In genomic region chr3:27234976-27235375, GRCm38 (mm10) we compare ENCODE assay signal across 24 mouse cellular contexts. TPM values are rescaled to one million over a fixed set of nuclear protein-coding genes. Genes with fewer than 3 reads are reported as not detected.
A peak's percentile ranks its signal among the peaks of the same experiment; 100 is the strongest.
DNase-seq lines count a peak whose midpoint lies in the region; ATAC-seq and TF ChIP-seq lines count a peak whose summit lies in the region.
"Had no signal": no experiment of that assay in that cellular context is flagged by ENCODE, and none has a peak within 500 bp of the region (broad histone marks: within the 10 kb centered on the region; RNA-seq: fewer than 3 reads in every experiment).

No protein-coding gene starts in this region.

- H3K79me2 ChIP-seq in MEL (ENCODE audit: control insufficient read depth, insufficient read depth, low read length, poor library complexity) = no peaks in the 10 kb centered on the region

- no peak overlapping the region for H3K4me2 ChIP-seq in liver, embryonic 11.5 days
- no peak overlapping the region for H3K4me2 ChIP-seq in liver, postnatal 0 days (ENCODE audit: low read depth, low read length)
- no peak overlapping the region for H3K4me2 ChIP-seq in liver, embryonic 13.5 days
- H3K4me2 ChIP-seq: embryonic facial prominence, embryonic 12.5 days; forebrain, embryonic 12.5 days had no signal

- no peak for TF ChIP-seq EP300 in liver, postnatal 0 days (IDR thresholded peaks at IDR 0.05; ENCODE audit: low read depth)
- TF ChIP-seq EP300 in MEL (IDR thresholded peaks at IDR 0.05; ENCODE audit: low read depth in 1 of 2, low read length in 2 of 2) = no peak

- TF ChIP-seq POLR2A in MEL (IDR thresholded peaks at IDR 0.05; ENCODE audit: control insufficient read depth in 1 of 2, insufficient read depth in 1 of 2, low read depth in 1 of 2, low read length in 2 of 2, poor library complexity in 1 of 2) = no peak
- no peak for TF ChIP-seq POLR2A in lung, adult 2 months (IDR thresholded peaks at IDR 0.05; ENCODE audit: borderline replicate concordance, extremely low read depth, low read depth, low read length)

- no peaks in the 10 kb centered on the region for H3K27me3 ChIP-seq in liver, embryonic 11.5 days (replicated peaks; ENCODE audit: control insufficient read depth, insufficient read depth, low read length)
- H3K27me3 ChIP-seq in liver, postnatal 0 days (ENCODE audit: insufficient read depth, low read length) = no peaks in the 10 kb centered on the region
- H3K27me3 ChIP-seq in MEL (ENCODE audit: control insufficient read depth in 1 of 2, insufficient read depth in 2 of 2, low read length in 2 of 2) = no peaks in the 10 kb centered on the region
- no peaks in the 10 kb centered on the region for H3K27me3 ChIP-seq in liver, embryonic 13.5 days
- H3K27me3 ChIP-seq: embryonic facial prominence, embryonic 12.5 days; forebrain, embryonic 12.5 days; Patski had no signal

- no peak overlapping the region for H3K9ac ChIP-seq in liver, embryonic 11.5 days (ENCODE audit: low read depth, low read length)
- no peak overlapping the region for H3K9ac ChIP-seq in liver, postnatal 0 days (replicated peaks)
- H3K9ac ChIP-seq in MEL (ENCODE audit: control insufficient read depth, low read depth, low read length, poor library complexity, severe bottlenecking) = no peak overlapping the region
- no peak overlapping the region for H3K9ac ChIP-seq in liver, embryonic 13.5 days
- H3K9ac ChIP-seq: embryonic facial prominence, embryonic 12.5 days; forebrain, embryonic 12.5 days had no signal

- H3K4me3 ChIP-seq in liver, embryonic 11.5 days (ENCODE audit: low read depth, low read length) = no peak overlapping the region
- no peak overlapping the region for H3K4me3 ChIP-seq in liver, postnatal 0 days (ENCODE audit: low read depth, low read length)
- no peak overlapping the region for H3K4me3 ChIP-seq in MEL (ENCODE audit: control insufficient read depth in 1 of 2, insufficient read depth in 1 of 2, low read depth in 2 of 2, low read length in 2 of 2)
- H3K4me3 ChIP-seq in liver, embryonic 13.5 days (replicated peaks) = no peak overlapping the region
- no peak overlapping the region for H3K4me3 ChIP-seq in lung, adult 2 months (replicated peaks; ENCODE audit: extremely low read depth, low read depth, low read length)
- H3K4me3 ChIP-seq: embryonic facial prominence, embryonic 10.5 days; embryonic facial prominence, embryonic 12.5 days; forebrain, embryonic 10.5 days; forebrain, embryonic 12.5 days had no signal

- TF ChIP-seq CTCF in liver, postnatal 0 days (IDR thresholded peaks at IDR 0.05; ENCODE audit: low read depth) = no peak
- TF ChIP-seq CTCF in MEL (IDR thresholded peaks at IDR 0.05 in 2 of 3, conservative IDR thresholded peaks at IDR 0.05 in 1 of 3; ENCODE audit: control insufficient read depth in 1 of 3, insufficient read depth in 1 of 3, low read depth in 2 of 3, low read length in 3 of 3, poor library complexity in 1 of 3, severe bottlenecking in 1 of 3) = no peak
- TF ChIP-seq CTCF in lung, adult 2 months (IDR thresholded peaks at IDR 0.05; ENCODE audit: insufficient read depth, low read length) = no peak

- ATAC-seq in liver, embryonic 11.5 days (replicated peaks; ENCODE audit: low FRiP score) = 0 out of 2 replicates have a peak, but pooled peaks have one; percentile 49
- no peak for ATAC-seq in liver, postnatal 0 days
- ATAC-seq in liver, embryonic 13.5 days (ENCODE audit: low read depth) = peak; percentile 55
- peak; percentile 41 for ATAC-seq in megakaryocyte progenitor cell, adult 5-6 weeks (replicated peaks; ENCODE audit: poor library complexity)
- no peak for ATAC-seq in erythroid progenitor cell, adult 5-6 weeks (replicated peaks; ENCODE audit: low FRiP score, poor library complexity, severe bottlenecking)
- ATAC-seq: activated CD4-positive, CD25-positive, alpha-beta regulatory T cell, adult 4 months; forebrain, embryonic 14.5 days; forebrain, embryonic 16.5 days; Patski had no signal

- H3K4me1 ChIP-seq in liver, embryonic 11.5 days (replicated peaks; ENCODE audit: control insufficient read depth, insufficient read depth, low read length) = no peaks in the 10 kb centered on the region
- H3K4me1 ChIP-seq in liver, postnatal 0 days (ENCODE audit: insufficient read depth) = 0 out of 2 replicates have a peak, but pooled peaks cover 5% of the 10 kb centered on the region
- H3K4me1 ChIP-seq in MEL (ENCODE audit: control insufficient read depth in 1 of 2, insufficient read depth in 2 of 2, low read length in 2 of 2) = 0 out of 4 replicates have a peak, but pooled peaks cover 0 to 2% of the 10 kb centered on the region in 2 experiments
- peaks cover 7% of the 10 kb centered on the region for H3K4me1 ChIP-seq in liver, embryonic 13.5 days (replicated peaks)
- peaks cover 6% of the 10 kb centered on the region; the same call in 1 of the 2 replicates for H3K4me1 ChIP-seq in lung, adult 2 months (ENCODE audit: control insufficient read depth, insufficient read depth, low read length)
- H3K4me1 ChIP-seq: embryonic facial prominence, embryonic 10.5 days; embryonic facial prominence, embryonic 12.5 days; forebrain, embryonic 10.5 days; forebrain, embryonic 12.5 days had no signal

- no peak for DNase-seq in liver, embryonic 11.5 days (ENCODE audit: low spot score)
- no peak for DNase-seq in liver, postnatal 0 days
- no peak for DNase-seq in MEL (ENCODE audit: low read depth, low spot score)
- no peak for DNase-seq in liver, embryonic 13.5 days
- no peak for DNase-seq in right cerebral cortex, postnatal 25 days
- no peak for DNase-seq in lung, adult 2 months
- DNase-seq: adrenal gland, adult 8-10 months; adrenal gland, postnatal 14 days; adrenal gland, postnatal 36 days; cerebellum, adult 11-12 months; cerebellum, adult 2 months; cerebellum, adult 9-10 months; cerebellum, postnatal 10 days; cerebellum, postnatal 25 days had no signal

- 50% methylated on average over 1 of the region's 1 CpGs for WGBS in liver, embryonic 11.5 days
- 48% methylated on average over 1 of the region's 1 CpGs for WGBS in liver, postnatal 0 days (ENCODE audit: insufficient replicate concordance)
- 24% methylated on average over 1 of the region's 1 CpGs for WGBS in liver, embryonic 13.5 days (ENCODE audit: insufficient replicate concordance)
- WGBS in lung, adult 2 months = 67% methylated on average over 1 of the region's 1 CpGs

- no peaks in the 10 kb centered on the region for H3K9me3 ChIP-seq in liver, embryonic 11.5 days (ENCODE audit: control insufficient read depth, low read length)
- no peaks in the 10 kb centered on the region for H3K9me3 ChIP-seq in liver, postnatal 0 days (ENCODE audit: low read length)
- H3K9me3 ChIP-seq in MEL (replicated peaks; ENCODE audit: insufficient read depth, low read length) = no peaks in the 10 kb centered on the region
- no peaks in the 10 kb centered on the region for H3K9me3 ChIP-seq in liver, embryonic 13.5 days (replicated peaks)
- H3K9me3 ChIP-seq: embryonic facial prominence, embryonic 10.5 days; embryonic facial prominence, embryonic 12.5 days; forebrain, embryonic 10.5 days; forebrain, embryonic 12.5 days had no signal

- no peaks in the 10 kb centered on the region for H3K36me3 ChIP-seq in liver, embryonic 11.5 days (ENCODE audit: control insufficient read depth, insufficient read depth, low read length)
- H3K36me3 ChIP-seq in liver, postnatal 0 days (replicated peaks; ENCODE audit: insufficient read depth, low read length) = peaks cover 4% of the 10 kb centered on the region; the same call in 1 of the 2 replicates
- no peaks in the 10 kb centered on the region for H3K36me3 ChIP-seq in MEL (ENCODE audit: control insufficient read depth in 1 of 2, insufficient read depth in 2 of 2, low read length in 2 of 2)
- no peaks in the 10 kb centered on the region for H3K36me3 ChIP-seq in liver, embryonic 13.5 days
- H3K36me3 ChIP-seq: embryonic facial prominence, embryonic 10.5 days; embryonic facial prominence, embryonic 12.5 days; forebrain, embryonic 10.5 days; forebrain, embryonic 12.5 days had no signal

- H3K27ac ChIP-seq in liver, embryonic 11.5 days (ENCODE audit: low read depth, low read length) = no peak overlapping the region
- no peak overlapping the region for H3K27ac ChIP-seq in liver, postnatal 0 days (ENCODE audit: low read depth)
- H3K27ac ChIP-seq in MEL (ENCODE audit: control insufficient read depth, low read depth, low read length) = no peak overlapping the region
- H3K27ac ChIP-seq in liver, embryonic 13.5 days = no peak overlapping the region
- H3K27ac ChIP-seq: embryonic facial prominence, embryonic 10.5 days; embryonic facial prominence, embryonic 12.5 days; forebrain, embryonic 10.5 days; forebrain, embryonic 12.5 days had no signal

- TF ChIP-seq RAD21 in MEL (IDR thresholded peaks at IDR 0.05; ENCODE audit: low read depth, low read length) = no peak

TF ChIP-seq in MEL, 35 proteins besides CTCF, POLR2A, EP300 and RAD21:
- no peak for TF ChIP-seq BHLHE40 (IDR thresholded peaks at IDR 0.05; ENCODE audit: borderline replicate concordance, low read depth, low read length)
- no peak for TF ChIP-seq ZKSCAN1 (IDR thresholded peaks at IDR 0.05; ENCODE audit: low read depth, low read length)
- TF ChIP-seq HCFC1 (IDR thresholded peaks at IDR 0.05; ENCODE audit: low read depth, low read length) = no peak
- no peak for TF ChIP-seq MXI1 (IDR thresholded peaks at IDR 0.05; ENCODE audit: low read depth, low read length)
- TF ChIP-seq TAL1 (IDR thresholded peaks at IDR 0.05; ENCODE audit: low read length) = 0 out of 2 replicates have a peak, but pooled peaks have one; percentile 11
- TF ChIP-seq UBTF (IDR thresholded peaks at IDR 0.05; ENCODE audit: borderline replicate concordance, insufficient read depth, low read depth, low read length) = no peak
TF ChIP-seq in MEL: peak in this region for 1.

RNA-seq across cellular contexts. Expression of gene Nceh1, which starts 52.2 kb away (rescaled TPM):
- polyA plus RNA-seq in liver, embryonic 11.5 days (2014; fragmentation: Nextera tagmentation; extraction: Ambion mirVana) = 4.2 and 5.0 TPM in 2 replicates
- 18.2 and 23.9 TPM in 2 replicates for polyA plus RNA-seq in liver, postnatal 0 days (2015; fragmentation: Nextera tagmentation; extraction: Ambion mirVana)
- 8.2 and 9.7 TPM in 2 replicates for total RNA-seq in MEL (2012; rRNA removed)
- 1 to 10 TPM in 1 of 2 experiments, not detected in 1; 9.3 TPM for polyA plus RNA-seq in MEL (2012; ENCODE audit: insufficient read depth in 1 of 2, insufficient read length in 2 of 2, low read depth in 1 of 2, low replicate concordance in 2 of 2, missing spikeins in 1 of 2)
- 3.7 and 4.2 TPM in 2 replicates for polyA plus RNA-seq in liver, embryonic 13.5 days (2015; fragmentation: Nextera tagmentation; extraction: Ambion mirVana)
- total RNA-seq in megakaryocyte progenitor cell, adult 5-6 weeks (2015) = 17.6 and 18.4 TPM in 2 replicates
- 16.8 and 17.5 TPM in 2 replicates for total RNA-seq in megakaryocyte progenitor cell, adult 5-6 weeks (2017)
- 92.6 and 112 TPM in 2 replicates for polyA plus RNA-seq in lung, adult 2 months (2012; rRNA removed)
- total RNA-seq in erythroid progenitor cell, adult 5-6 weeks (2015; ENCODE audit: low replicate concordance) = 3.8 and 15.5 TPM in 2 replicates
- 4.1 and 7.3 TPM in 2 replicates for total RNA-seq in erythroid progenitor cell, adult 5-6 weeks (2017; ENCODE audit: low replicate concordance)

Comparison
In these comparisons a context has a peak if more than half of its experiments do, and no peak if none do; other contexts are left out.
1. ATAC-seq: peak in liver, embryonic 11.5 days (single experiment), liver, embryonic 13.5 days (single experiment) and megakaryocyte progenitor cell, adult 5-6 weeks (single experiment); none in liver, postnatal 0 days (single experiment) and erythroid progenitor cell, adult 5-6 weeks (single experiment).